Mouse (Mus musculus): ENCODE measurements around the gene Armh1. TPM values are rescaled to one million over a fixed set of nuclear protein-coding genes. Genes with fewer than 3 reads are reported as not detected.
A peak's percentile ranks its signal among the peaks of the same experiment; 100 is the strongest.

Gene Armh1
- 0.23 and 0.39 TPM in 2 replicates for polyA plus RNA-seq (2015; fragmentation: Nextera tagmentation; extraction: Ambion mirVana)

GRCm38 (mm10) chr4:117251801-117252316 lies at the start of gene Armh1, which contains the start of gene Tmem53:
Gene Armh1, minus strand, starts transcription at chr4:117252125.
Gene Tmem53, plus strand, starts transcription at chr4:117251951.
- Histone ChIP-seq H3K9me3 (ENCODE audit: low read length) (peaks cover 4% of the 10 kb centered on the region; the same call in 1 of the 2 replicates), H3K27ac (ENCODE audit: low read length) (peak within 1 kb of the TSS; percentile 91), H3K27me3 (ENCODE audit: insufficient read depth, low read length) (no peaks in the 10 kb centered on the region), H3K4me2 (replicated peaks; ENCODE audit: low read depth, low read length) (peak within 1 kb of the TSS; percentile 65), H3K9ac (replicated peaks; ENCODE audit: low read length) (peak within 1 kb of the TSS; percentile 76), H3K36me3 (ENCODE audit: insufficient read depth, low read length) (no peaks in the 10 kb centered on the region), H3K4me1 (ENCODE audit: insufficient read depth, low read length) (peaks cover 25% of the 10 kb centered on the region), H3K4me3 (ENCODE audit: low read length) (peak within 1 kb of the TSS; percentile 79)
- ATAC-seq (ENCODE audit: low FRiP score, low TSS enrichment): peak; percentile 99
- under 1% methylated on average over 39 of the region's 43 CpGs for WGBS

GRCm38 (mm10) chr4:117299921-117300320 lies 48.0 kb upstream of the Armh1 start:
- Histone ChIP-seq H3K27me3 (ENCODE audit: insufficient read depth, low read length) (peaks cover 76% of the 10 kb centered on the region), H3K4me3 (ENCODE audit: low read length) (no peak overlapping the region), H3K36me3 (ENCODE audit: insufficient read depth, low read length) (no peaks in the 10 kb centered on the region), H3K4me1 (ENCODE audit: insufficient read depth, low read length) (peaks cover 33% of the 10 kb centered on the region), H3K9ac (replicated peaks; ENCODE audit: low read length) (no peak overlapping the region), H3K27ac (ENCODE audit: low read length) (no peak overlapping the region), H3K4me2 (replicated peaks; ENCODE audit: low read depth, low read length) (no peak overlapping the region), H3K9me3 (ENCODE audit: low read length) (no peaks in the 10 kb centered on the region)
- WGBS: 26% methylated on average over 10 of the region's 10 CpGs
- no peak for ATAC-seq (ENCODE audit: low FRiP score, low TSS enrichment)

- no peak overlapping the region for H3K4me2 ChIP-seq (replicated peaks; ENCODE audit: low read depth, low read length)
- H3K36me3 ChIP-seq (ENCODE audit: insufficient read depth, low read length): no peaks in the 10 kb centered on the region
- no peaks in the 10 kb centered on the region for H3K9me3 ChIP-seq (ENCODE audit: low read length)
- H3K27me3 ChIP-seq (ENCODE audit: insufficient read depth, low read length): peaks cover 61% of the 10 kb centered on the region
- peaks cover 17% of the 10 kb centered on the region for H3K4me1 ChIP-seq (ENCODE audit: insufficient read depth, low read length)
- WGBS: 39% methylated on average over 9 of the region's 9 CpGs
- H3K27ac ChIP-seq (ENCODE audit: low read length): no peak overlapping the region
- H3K9ac ChIP-seq (replicated peaks; ENCODE audit: low read length): no peak overlapping the region
- ATAC-seq (ENCODE audit: low FRiP score, low TSS enrichment): no peak
- no peak overlapping the region for H3K4me3 ChIP-seq (ENCODE audit: low read length)
These were observed 45.9 kb upstream of the Armh1 start for GRCm38 (mm10) chr4:117297819-117298218.

GRCm38 (mm10) chr4:117296849-117297593 lies 45.1 kb upstream of the Armh1 start:
- Histone ChIP-seq H3K36me3 (ENCODE audit: insufficient read depth, low read length) (no peaks in the 10 kb centered on the region), H3K9me3 (ENCODE audit: low read length) (no peaks in the 10 kb centered on the region), H3K4me3 (ENCODE audit: low read length) (no peak overlapping the region), H3K4me2 (replicated peaks; ENCODE audit: low read depth, low read length) (no peak overlapping the region), H3K27me3 (ENCODE audit: insufficient read depth, low read length) (peaks cover 55% of the 10 kb centered on the region), H3K27ac (ENCODE audit: low read length) (no peak overlapping the region), H3K4me1 (ENCODE audit: insufficient read depth, low read length) (peaks cover 12% of the 10 kb centered on the region), H3K9ac (replicated peaks; ENCODE audit: low read length) (no peak overlapping the region)
- no peak for ATAC-seq (ENCODE audit: low FRiP score, low TSS enrichment)
- WGBS: 70% methylated on average over 19 of the region's 19 CpGs

- H3K36me3 ChIP-seq (ENCODE audit: insufficient read depth, low read length): peaks cover 4% of the 10 kb centered on the region
- 83% methylated on average over 2 of the region's 2 CpGs for WGBS
- H3K4me3 ChIP-seq (ENCODE audit: low read length): no peak overlapping the region
- no peak for ATAC-seq (ENCODE audit: low FRiP score, low TSS enrichment)
- H3K4me2 ChIP-seq (replicated peaks; ENCODE audit: low read depth, low read length): no peak overlapping the region
- H3K27ac ChIP-seq (ENCODE audit: low read length): no peak overlapping the region
- no peaks in the 10 kb centered on the region for H3K9me3 ChIP-seq (ENCODE audit: low read length)
- H3K4me1 ChIP-seq (ENCODE audit: insufficient read depth, low read length): peaks cover 14% of the 10 kb centered on the region
- peaks cover 20% of the 10 kb centered on the region for H3K27me3 ChIP-seq (ENCODE audit: insufficient read depth, low read length)
- no peak overlapping the region for H3K9ac ChIP-seq (replicated peaks; ENCODE audit: low read length)
These were observed 39.8 kb upstream of the Armh1 start for GRCm38 (mm10) chr4:117291696-117292095.

- H3K9ac ChIP-seq (replicated peaks; ENCODE audit: low read length): peak overlapping the region; percentile 80
- peak overlapping the region; percentile 94 for H3K27ac ChIP-seq (ENCODE audit: low read length)
- WGBS: under 1% methylated on average over 63 of the region's 80 CpGs
- peaks cover 24% of the 10 kb centered on the region for H3K4me1 ChIP-seq (ENCODE audit: insufficient read depth, low read length)
- peak overlapping the region; percentile 80 for H3K4me2 ChIP-seq (replicated peaks; ENCODE audit: low read depth, low read length)
- H3K36me3 ChIP-seq (ENCODE audit: insufficient read depth, low read length): peaks cover 24% of the 10 kb centered on the region
- peaks cover 6% of the 10 kb centered on the region; the same call in 1 of the 2 replicates for H3K27me3 ChIP-seq (ENCODE audit: insufficient read depth, low read length)
- no peaks in the 10 kb centered on the region for H3K9me3 ChIP-seq (ENCODE audit: low read length)
- H3K4me3 ChIP-seq (ENCODE audit: low read length): peak overlapping the region; percentile 68
- peak; percentile 98 for ATAC-seq (ENCODE audit: low FRiP score, low TSS enrichment)
These were observed 37.2 kb upstream of the Armh1 start for GRCm38 (mm10) chr4:117288927-117289801.

- peak overlapping the region; percentile 68 for H3K4me3 ChIP-seq (ENCODE audit: low read length)
- H3K4me1 ChIP-seq (ENCODE audit: insufficient read depth, low read length): peaks cover 32% of the 10 kb centered on the region
- H3K27ac ChIP-seq (ENCODE audit: low read length): peak overlapping the region; percentile 94
- H3K4me2 ChIP-seq (replicated peaks; ENCODE audit: low read depth, low read length): peak overlapping the region; percentile 80
- H3K9me3 ChIP-seq (ENCODE audit: low read length): no peaks in the 10 kb centered on the region
- ATAC-seq (ENCODE audit: low FRiP score, low TSS enrichment): 0 out of 2 replicates have a peak, but pooled peaks have one; percentile 1
- H3K27me3 ChIP-seq (ENCODE audit: insufficient read depth, low read length): no peaks in the 10 kb centered on the region
- peaks cover 32% of the 10 kb centered on the region for H3K36me3 ChIP-seq (ENCODE audit: insufficient read depth, low read length)
- peak overlapping the region; percentile 80 for H3K9ac ChIP-seq (replicated peaks; ENCODE audit: low read length)
- 23% methylated on average over 25 of the region's 25 CpGs for WGBS
These were observed 36.5 kb upstream of the Armh1 start for GRCm38 (mm10) chr4:117288277-117288926.

- Histone ChIP-seq H3K4me3 (ENCODE audit: low read length) (no peak overlapping the region), H3K4me2 (replicated peaks; ENCODE audit: low read depth, low read length) (no peak overlapping the region), H3K9ac (replicated peaks; ENCODE audit: low read length) (no peak overlapping the region; the same call in 1 of the 2 replicates), H3K27ac (ENCODE audit: low read length) (no peak overlapping the region), H3K4me1 (ENCODE audit: insufficient read depth, low read length) (peaks cover 36% of the 10 kb centered on the region), H3K9me3 (ENCODE audit: low read length) (no peaks in the 10 kb centered on the region), H3K27me3 (ENCODE audit: insufficient read depth, low read length) (no peaks in the 10 kb centered on the region; the same call in 1 of the 2 replicates), H3K36me3 (ENCODE audit: insufficient read depth, low read length) (peaks cover 57% of the 10 kb centered on the region)
- ATAC-seq (ENCODE audit: low FRiP score, low TSS enrichment): no peak
- WGBS: 44% methylated on average over 4 of the region's 4 CpGs
These were observed 32.4 kb upstream of the Armh1 start for GRCm38 (mm10) chr4:117284363-117284762.
